Mouse (Mus musculus): ENCODE data around the gene Ddx31. TPM values are rescaled to one million over a fixed set of nuclear protein-coding genes. Genes with fewer than 3 reads are reported as not detected.
A peak's percentile ranks its signal among the peaks of the same experiment; 100 is the strongest.

Gene Ddx31
- 2.2 and 4.0 TPM in 2 replicates for polyA plus RNA-seq (2012; ENCODE audit: insufficient read depth, low replicate concordance)

- peaks cover 58% of the 10 kb centered on the region for H3K4me1 ChIP-seq
- TF ChIP-seq GATA1 (IDR thresholded peaks at IDR 0.05; ENCODE audit: borderline replicate concordance, low read length) (no peak), FLI1 (IDR thresholded peaks at IDR 0.05; ENCODE audit: low read length) (no peak)
These were observed at the start of gene Ddx31, which contains the start of gene Gtf3c4 for GRCm38 (mm10) chr2:28840222-28840951. Gene Ddx31, plus strand, starts transcription at chr2:28840406. Gene Gtf3c4, minus strand, starts transcription at chr2:28840360.

GRCm38 (mm10) chr2:28792931-28793610 is 47.1 kb upstream of the Ddx31 start:
- TF ChIP-seq GATA1 (IDR thresholded peaks at IDR 0.05; ENCODE audit: borderline replicate concordance, low read length) = no peak
- TF ChIP-seq FLI1 (IDR thresholded peaks at IDR 0.05; ENCODE audit: low read length) = no peak
- peaks cover 37% of the 10 kb centered on the region for H3K27me3 ChIP-seq (replicated peaks)
- H3K9me3 ChIP-seq = no peaks in the 10 kb centered on the region
- H3K4me1 ChIP-seq = peaks cover 41% of the 10 kb centered on the region
- H3K36me3 ChIP-seq (replicated peaks; ENCODE audit: low read length) = no peaks in the 10 kb centered on the region
- H3K4me3 ChIP-seq (replicated peaks) = peak overlapping the region; percentile 62

More at GRCm38 (mm10) chr2:28840222-28840951, at the start of gene Ddx31, which contains the start of gene Gtf3c4:
- Histone ChIP-seq H3K4me3 (replicated peaks) (peak within 1 kb of the TSS; percentile 100), H3K36me3 (replicated peaks; ENCODE audit: low read length) (peaks cover 22% of the 10 kb centered on the region), H3K9me3 (no peaks in the 10 kb centered on the region), H3K27me3 (replicated peaks) (no peaks in the 10 kb centered on the region)

GRCm38 (mm10) chr2:28794623-28795022 is 45.6 kb upstream of the Ddx31 start:
- Histone ChIP-seq H3K9me3 (no peaks in the 10 kb centered on the region), H3K4me1 (peaks cover 50% of the 10 kb centered on the region), H3K36me3 (replicated peaks; ENCODE audit: low read length) (no peaks in the 10 kb centered on the region), H3K27me3 (replicated peaks) (peaks cover 31% of the 10 kb centered on the region), H3K4me3 (replicated peaks) (no peak overlapping the region)
- no peak for TF ChIP-seq GATA1 (IDR thresholded peaks at IDR 0.05; ENCODE audit: borderline replicate concordance, low read length)
- no peak for TF ChIP-seq FLI1 (IDR thresholded peaks at IDR 0.05; ENCODE audit: low read length)

- H3K9me3 ChIP-seq = no peaks in the 10 kb centered on the region
- H3K36me3 ChIP-seq (replicated peaks; ENCODE audit: low read length) = no peaks in the 10 kb centered on the region
- H3K4me1 ChIP-seq = peaks cover 49% of the 10 kb centered on the region
- H3K27me3 ChIP-seq (replicated peaks) = peaks cover 42% of the 10 kb centered on the region
- peak overlapping the region; percentile 28 for H3K4me3 ChIP-seq (replicated peaks)
- TF ChIP-seq FLI1 (IDR thresholded peaks at IDR 0.05; ENCODE audit: low read length) (no peak), GATA1 (IDR thresholded peaks at IDR 0.05; ENCODE audit: borderline replicate concordance, low read length) (no peak)
These were observed 43.9 kb upstream of the Ddx31 start for GRCm38 (mm10) chr2:28796298-28796697.

- no peaks in the 10 kb centered on the region for H3K9me3 ChIP-seq
- no peaks in the 10 kb centered on the region for H3K36me3 ChIP-seq (replicated peaks; ENCODE audit: low read length)
- no peak for TF ChIP-seq FLI1 (IDR thresholded peaks at IDR 0.05; ENCODE audit: low read length)
- TF ChIP-seq GATA1 (IDR thresholded peaks at IDR 0.05; ENCODE audit: borderline replicate concordance, low read length) = no peak
- H3K27me3 ChIP-seq (replicated peaks) = peaks cover 44% of the 10 kb centered on the region
- H3K4me3 ChIP-seq (replicated peaks) = no peak overlapping the region
- peaks cover 51% of the 10 kb centered on the region for H3K4me1 ChIP-seq
These were observed 42.6 kb upstream of the Ddx31 start for GRCm38 (mm10) chr2:28797490-28798106.

- no peak for TF ChIP-seq FLI1 (IDR thresholded peaks at IDR 0.05; ENCODE audit: low read length)
- TF ChIP-seq GATA1 (IDR thresholded peaks at IDR 0.05; ENCODE audit: borderline replicate concordance, low read length) = no peak
- Histone ChIP-seq H3K4me1 (peaks cover 49% of the 10 kb centered on the region), H3K36me3 (replicated peaks; ENCODE audit: low read length) (no peaks in the 10 kb centered on the region), H3K27me3 (replicated peaks) (peaks cover 51% of the 10 kb centered on the region), H3K9me3 (no peaks in the 10 kb centered on the region), H3K4me3 (replicated peaks) (no peak overlapping the region)
These were observed 41.8 kb upstream of the Ddx31 start for GRCm38 (mm10) chr2:28798390-28798789.

GRCm38 (mm10) chr2:28799575-28799974 is 40.6 kb upstream of the Ddx31 start:
- Histone ChIP-seq H3K4me3 (replicated peaks) (no peak overlapping the region), H3K4me1 (peaks cover 51% of the 10 kb centered on the region), H3K36me3 (replicated peaks; ENCODE audit: low read length) (no peaks in the 10 kb centered on the region), H3K9me3 (no peaks in the 10 kb centered on the region), H3K27me3 (replicated peaks) (peaks cover 45% of the 10 kb centered on the region)
- TF ChIP-seq GATA1 (IDR thresholded peaks at IDR 0.05; ENCODE audit: borderline replicate concordance, low read length) = no peak
- no peak for TF ChIP-seq FLI1 (IDR thresholded peaks at IDR 0.05; ENCODE audit: low read length)

GRCm38 (mm10) chr2:28803406-28803805 is 36.8 kb upstream of the Ddx31 start:
- peaks cover 5% of the 10 kb centered on the region; the same call in 1 of the 2 replicates for H3K9me3 ChIP-seq
- no peak overlapping the region for H3K4me3 ChIP-seq (replicated peaks)
- TF ChIP-seq GATA1 (IDR thresholded peaks at IDR 0.05; ENCODE audit: borderline replicate concordance, low read length) (no peak), FLI1 (IDR thresholded peaks at IDR 0.05; ENCODE audit: low read length) (no peak)
- peaks cover 34% of the 10 kb centered on the region for H3K27me3 ChIP-seq (replicated peaks)
- H3K36me3 ChIP-seq (replicated peaks; ENCODE audit: low read length) = no peaks in the 10 kb centered on the region
- peaks cover 65% of the 10 kb centered on the region for H3K4me1 ChIP-seq

GRCm38 (mm10) chr2:28808841-28809240 is 31.4 kb upstream of the Ddx31 start:
- peaks cover 5% of the 10 kb centered on the region; the same call in 1 of the 2 replicates for H3K9me3 ChIP-seq
- no peak overlapping the region for H3K4me3 ChIP-seq (replicated peaks)
- H3K36me3 ChIP-seq (replicated peaks; ENCODE audit: low read length) = no peaks in the 10 kb centered on the region
- H3K27me3 ChIP-seq (replicated peaks) = peaks cover 14% of the 10 kb centered on the region
- no peak for TF ChIP-seq FLI1 (IDR thresholded peaks at IDR 0.05; ENCODE audit: low read length)
- no peak for TF ChIP-seq GATA1 (IDR thresholded peaks at IDR 0.05; ENCODE audit: borderline replicate concordance, low read length)
- peaks cover 62% of the 10 kb centered on the region for H3K4me1 ChIP-seq
